Mouse (Mus musculus) liver, embryonic 13.5 days (tissue): ENCODE data around the gene Dtx1. TPM values are rescaled to one million over a fixed set of nuclear protein-coding genes. Genes with fewer than 3 reads are reported as not detected.

Source experiments
- ATAC-seq: fragments of 200-750 bp; cut with Nextera tagmentation; 2 replicates; pipeline ENCODE4 v1.8.0; 2017; ENCODE audit warnings: low read depth, mild to moderate bottlenecking, moderate number of reproducible peaks, moderate library complexity
- DNase-seq: peaks from one replicate; pipeline ENCODE4 v3.0.0; 2022
- H3K27ac ChIP-seq: fragments of 300-500 bp; sonication (generic); 2 replicates; pipeline ENCODE4 v1.5.1; 2015; ENCODE audit warnings: moderate library complexity, mild to moderate bottlenecking, inconsistent platforms
- H3K27me3 ChIP-seq: fragments of 300-500 bp; sonication (generic); 2 replicates; pipeline ENCODE4 v1.6.1; 2015; ENCODE audit warnings: mild to moderate bottlenecking, inconsistent platforms
- H3K36me3 ChIP-seq: fragments of 300-500 bp; sonication (generic); 2 replicates; pipeline ENCODE4 v1.6.1; 2015; ENCODE audit warnings: mild to moderate bottlenecking, inconsistent platforms
- H3K4me1 ChIP-seq: fragments of 300-500 bp; sonication (generic); replicated peaks from 2 replicates; pipeline ENCODE4 v1.6.1; 2015; ENCODE audit warnings: inconsistent platforms
- H3K4me2 ChIP-seq: fragments of 300-500 bp; sonication (generic); 2 replicates; pipeline ENCODE4 v1.6.1; 2015; ENCODE audit warnings: inconsistent platforms, mild to moderate bottlenecking, moderate library complexity
- H3K4me3 ChIP-seq: fragments of 300-500 bp; sonication (generic); replicated peaks from 2 replicates; pipeline ENCODE4 v1.5.1; 2015; ENCODE audit warnings: mild to moderate bottlenecking, inconsistent platforms
- H3K9ac ChIP-seq: fragments of 300-500 bp; sonication (generic); 2 replicates; pipeline ENCODE4 v1.6.1; 2015; ENCODE audit warnings: mild to moderate bottlenecking, inconsistent platforms
- H3K9me3 ChIP-seq: fragments of 300-500 bp; sonication (generic); replicated peaks from 2 replicates; pipeline ENCODE4 v1.6.1; 2016; ENCODE audit warnings: inconsistent platforms
- WGBS: fragments of 180-500 bp; shearing (Covaris S2); methylation state at CpG from one replicate; pipeline ENCODE4 v1.1.7; 2015; ENCODE audit not compliant: insufficient replicate concordance; 5-methylcytosine and 5-hydroxymethylcytosine counted together
- polyA plus RNA-seq: library from polyadenylated mRNA; unstranded; fragments of >200 nt; fragmentation: Nextera tagmentation; extraction: Ambion mirVana; gene quantifications from 2 replicates; pipeline ENCODE4 v1.2.1, GENCODE M21; 2015

The Dtx1 gene
- polyA plus RNA-seq, 1 experiment from 2014 or later: 0.53 TPM

- 7% methylated on average over 12 of the region's 12 CpGs for WGBS
- Histone ChIP-seq H3K27me3 (no peaks in the 10 kb centered on the region; the same call in 1 of the 2 replicates), H3K9ac (no peak overlapping the region), H3K27ac (no peak overlapping the region), H3K4me3 (no peak overlapping the region), H3K36me3 (no peaks in the 10 kb centered on the region), H3K4me1 (no peaks in the 10 kb centered on the region), H3K9me3 (no peaks in the 10 kb centered on the region), H3K4me2 (no peak overlapping the region)
- ATAC-seq (no peak), DNase-seq (peak; percentile 41)
Measured at GRCm38 (mm10) chr5:120673626-120674025, 38.1 kb downstream of the Dtx1 start.

GRCm38 (mm10) chr5:120671865-120672264, 39.9 kb downstream of the Dtx1 start:
- 45% methylated on average over 3 of the region's 3 CpGs for WGBS
- ATAC-seq (no peak), DNase-seq (no peak)
- Histone ChIP-seq H3K36me3 (no peaks in the 10 kb centered on the region), H3K27ac (no peak overlapping the region), H3K4me3 (no peak overlapping the region), H3K27me3 (peaks cover under 1% of the 10 kb centered on the region), H3K4me2 (no peak overlapping the region), H3K9me3 (no peaks in the 10 kb centered on the region), H3K9ac (no peak overlapping the region), H3K4me1 (no peaks in the 10 kb centered on the region)

- H3K9ac ChIP-seq: no peak overlapping the region
- 64% methylated on average over 7 of the region's 7 CpGs for WGBS
Measured at GRCm38 (mm10) chr5:120670132-120670531, 41.6 kb downstream of the Dtx1 start.

GRCm38 (mm10) chr5:120668761-120669160, 43.0 kb downstream of the Dtx1 start:
- Histone ChIP-seq H3K36me3 (no peaks in the 10 kb centered on the region), H3K4me1 (no peaks in the 10 kb centered on the region), H3K27ac (no peak overlapping the region), H3K4me2 (no peak overlapping the region), H3K4me3 (no peak overlapping the region), H3K27me3 (peaks cover 8% of the 10 kb centered on the region; the same call in 1 of the 2 replicates), H3K9ac (no peak overlapping the region), H3K9me3 (no peaks in the 10 kb centered on the region)
- 50% methylated on average over 7 of the region's 7 CpGs for WGBS
- no peak for DNase-seq
- ATAC-seq: no peak

More at GRCm38 (mm10) chr5:120670132-120670531, 41.6 kb downstream of the Dtx1 start:
- DNase-seq: no peak
- Histone ChIP-seq H3K27me3 (peaks cover 8% of the 10 kb centered on the region; the same call in 1 of the 2 replicates), H3K4me3 (no peak overlapping the region), H3K27ac (no peak overlapping the region), H3K9me3 (no peaks in the 10 kb centered on the region), H3K36me3 (no peaks in the 10 kb centered on the region), H3K4me1 (no peaks in the 10 kb centered on the region), H3K4me2 (no peak overlapping the region)
- no peak for ATAC-seq

- no peak for DNase-seq
- no peaks in the 10 kb centered on the region for H3K36me3 ChIP-seq
- no peaks in the 10 kb centered on the region for H3K9me3 ChIP-seq
- H3K4me1 ChIP-seq: no peaks in the 10 kb centered on the region
- H3K4me2 ChIP-seq: no peak overlapping the region
- no peak overlapping the region for H3K27ac ChIP-seq
- 46% methylated on average over 2 of the region's 2 CpGs for WGBS
- no peak for ATAC-seq
- no peak overlapping the region for H3K9ac ChIP-seq
- no peak overlapping the region for H3K4me3 ChIP-seq
- peaks cover 18% of the 10 kb centered on the region for H3K27me3 ChIP-seq
Measured at GRCm38 (mm10) chr5:120664888-120665287, 46.8 kb downstream of the Dtx1 start.

GRCm38 (mm10) chr5:120660816-120661215, 50.9 kb downstream of the Dtx1 start:
- no peak overlapping the region for H3K27ac ChIP-seq
- no peak for DNase-seq
- H3K27me3 ChIP-seq: peaks cover 25% of the 10 kb centered on the region; the same call in 1 of the 2 replicates
- no peaks in the 10 kb centered on the region for H3K9me3 ChIP-seq
- H3K4me3 ChIP-seq: no peak overlapping the region
- H3K4me2 ChIP-seq: no peak overlapping the region
- no peak for ATAC-seq
- H3K9ac ChIP-seq: no peak overlapping the region
- no peaks in the 10 kb centered on the region for H3K4me1 ChIP-seq
- WGBS: 51% methylated on average over 5 of the region's 5 CpGs
- H3K36me3 ChIP-seq: no peaks in the 10 kb centered on the region

GRCm38 (mm10) chr5:120656281-120656751, 55.4 kb downstream of the Dtx1 start:
- Histone ChIP-seq H3K4me1 (peaks cover 3% of the 10 kb centered on the region), H3K9me3 (no peaks in the 10 kb centered on the region), H3K4me3 (no peak overlapping the region), H3K27me3 (peaks cover 38% of the 10 kb centered on the region), H3K9ac (no peak overlapping the region), H3K36me3 (no peaks in the 10 kb centered on the region), H3K27ac (no peak overlapping the region), H3K4me2 (no peak overlapping the region)
- 67% methylated on average over 12 of the region's 12 CpGs for WGBS
- ATAC-seq: no peak
- no peak for DNase-seq

- no peak for ATAC-seq
- 84% methylated on average over 2 of the region's 2 CpGs for WGBS
- Histone ChIP-seq H3K27ac (no peak overlapping the region), H3K9me3 (no peaks in the 10 kb centered on the region), H3K4me1 (peaks cover 20% of the 10 kb centered on the region), H3K9ac (no peak overlapping the region), H3K4me3 (no peak overlapping the region), H3K27me3 (peaks cover 54% of the 10 kb centered on the region), H3K4me2 (no peak overlapping the region), H3K36me3 (no peaks in the 10 kb centered on the region)
- DNase-seq: no peak
Measured at GRCm38 (mm10) chr5:120653873-120654272, 57.9 kb downstream of the Dtx1 start.

GRCm38 (mm10) chr5:120652915-120653701, 58.6 kb downstream of the Dtx1 start:
- Histone ChIP-seq H3K4me1 (peaks cover 28% of the 10 kb centered on the region), H3K27me3 (peaks cover 59% of the 10 kb centered on the region), H3K4me3 (no peak overlapping the region), H3K4me2 (no peak overlapping the region), H3K36me3 (no peaks in the 10 kb centered on the region), H3K9me3 (no peaks in the 10 kb centered on the region), H3K27ac (no peak overlapping the region), H3K9ac (no peak overlapping the region)
- WGBS: 72% methylated on average over 28 of the region's 28 CpGs
- ATAC-seq (no peak), DNase-seq (no peak)

GRCm38 (mm10) chr5:120651230-120651629, 60.5 kb downstream of the Dtx1 start:
- Histone ChIP-seq H3K27me3 (peaks cover 69% of the 10 kb centered on the region), H3K27ac (no peak overlapping the region), H3K9ac (no peak overlapping the region), H3K36me3 (no peaks in the 10 kb centered on the region), H3K9me3 (no peaks in the 10 kb centered on the region), H3K4me1 (peaks cover 32% of the 10 kb centered on the region), H3K4me2 (no peak overlapping the region), H3K4me3 (no peak overlapping the region)
- no peak for ATAC-seq
- 35% methylated on average over 5 of the region's 5 CpGs for WGBS
- DNase-seq: no peak

- peaks cover 32% of the 10 kb centered on the region for H3K4me1 ChIP-seq
- no peak overlapping the region for H3K4me3 ChIP-seq
- H3K27ac ChIP-seq: no peak overlapping the region
- ATAC-seq (no peak), DNase-seq (no peak)
- H3K4me2 ChIP-seq: no peak overlapping the region
- WGBS: 20% methylated on average over 13 of the region's 13 CpGs
- no peaks in the 10 kb centered on the region for H3K36me3 ChIP-seq
- no peaks in the 10 kb centered on the region for H3K9me3 ChIP-seq
- no peak overlapping the region for H3K9ac ChIP-seq
- peaks cover 67% of the 10 kb centered on the region for H3K27me3 ChIP-seq
Measured at GRCm38 (mm10) chr5:120649938-120650337, 61.8 kb downstream of the Dtx1 start.
